Mouse (Mus musculus) erythroblast, adult 5-6 weeks (primary cell): ENCODE data around the gene Scd2. TPM values are rescaled to one million over a fixed set of nuclear protein-coding genes. Genes with fewer than 3 reads are reported as not detected.

ENCODE experiments used
- ATAC-seq: replicated peaks from 2 replicates; pipeline ENCODE4 v1.8.0; 2016; ENCODE audit warnings: moderate number of reproducible peaks, mild to moderate bottlenecking, moderate TSS enrichment, inconsistent platforms; ENCODE audit not compliant: poor library complexity, low FRiP score, severe bottlenecking
- total RNA-seq, 2 experiments: library from RNA; stranded (forward) in 1 of 2; stranded (reverse) in 1 of 2; fragments of 150-400 nt in 1 of 2; fragments of 200-764, 138-1000 nt in 1 of 2; gene quantifications; 2 replicates each; pipeline versions ENCODE4 v1.2.3 to v1.2.4; 2015 to 2017; ENCODE audit warnings: low replicate concordance in 2 of 2

The Scd2 gene
- total RNA-seq, 2 experiments from 2014 or later = 11.3 to 20.9 TPM

GRCm38 (mm10) chr19:44293769-44294551 lies 486 bp downstream of the Scd2 start:
- ATAC-seq = peak; percentile 78

- ATAC-seq = peak; percentile 55
Measured at GRCm38 (mm10) chr19:44294588-44295041, 1.1 kb downstream of the Scd2 start.

GRCm38 (mm10) chr19:44295251-44295650 lies 1.8 kb downstream of the Scd2 start:
- no peak for ATAC-seq

GRCm38 (mm10) chr19:44295741-44296140 lies 2.3 kb downstream of the Scd2 start:
- peak; percentile 76 for ATAC-seq

GRCm38 (mm10) chr19:44296186-44296585 lies 2.7 kb downstream of the Scd2 start:
- ATAC-seq = no peak

GRCm38 (mm10) chr19:44297068-44297760 lies 3.7 kb downstream of the Scd2 start:
- ATAC-seq = no peak

- no peak for ATAC-seq
Measured at GRCm38 (mm10) chr19:44297862-44298261, 4.4 kb downstream of the Scd2 start.

GRCm38 (mm10) chr19:44299078-44299477 lies 5.6 kb downstream of the Scd2 start:
- no peak for ATAC-seq

- ATAC-seq = no peak
Measured at GRCm38 (mm10) chr19:44299902-44300301, 6.4 kb downstream of the Scd2 start.

GRCm38 (mm10) chr19:44300520-44300919 lies 7.0 kb downstream of the Scd2 start:
- ATAC-seq = no peak

GRCm38 (mm10) chr19:44301176-44301575 lies 7.7 kb downstream of the Scd2 start:
- peak; percentile 70 for ATAC-seq

- peak; percentile 68 for ATAC-seq
Measured at GRCm38 (mm10) chr19:44301671-44302305, 8.3 kb downstream of the Scd2 start.

- ATAC-seq = no peak
Measured at GRCm38 (mm10) chr19:44302901-44303300, 9.4 kb downstream of the Scd2 start.

GRCm38 (mm10) chr19:44303502-44303901 lies 10.0 kb downstream of the Scd2 start:
- ATAC-seq = no peak

- no peak for ATAC-seq
Measured at GRCm38 (mm10) chr19:44304419-44304818, 10.9 kb downstream of the Scd2 start.

- ATAC-seq = no peak
Measured at GRCm38 (mm10) chr19:44304851-44305510, 11.5 kb downstream of the Scd2 start.

- ATAC-seq = no peak
Measured at GRCm38 (mm10) chr19:44305701-44306100, 12.2 kb downstream of the Scd2 start.

GRCm38 (mm10) chr19:44306171-44306570 lies 12.7 kb downstream of the Scd2 start:
- ATAC-seq = no peak

- ATAC-seq = no peak
Measured at GRCm38 (mm10) chr19:44307101-44307914, 13.8 kb downstream of the Scd2 start.
